Mouse (Mus musculus) erythroblast, embryonic 14.5 days (primary cell): ENCODE data around the gene Cbfa2t3.

Experiments used
- GATA1 ChIP-seq: IDR thresholded peaks from 2 replicates; pipeline ENCODE4 v1.6.1; 2012; ENCODE audit warnings: low read length, inconsistent platforms, mixed read lengths
- TAL1 ChIP-seq: IDR thresholded peaks from 3 replicates; pipeline ENCODE4 v1.6.1; 2012; ENCODE audit warnings: low read length, inconsistent platforms, mixed read lengths

DNA sequence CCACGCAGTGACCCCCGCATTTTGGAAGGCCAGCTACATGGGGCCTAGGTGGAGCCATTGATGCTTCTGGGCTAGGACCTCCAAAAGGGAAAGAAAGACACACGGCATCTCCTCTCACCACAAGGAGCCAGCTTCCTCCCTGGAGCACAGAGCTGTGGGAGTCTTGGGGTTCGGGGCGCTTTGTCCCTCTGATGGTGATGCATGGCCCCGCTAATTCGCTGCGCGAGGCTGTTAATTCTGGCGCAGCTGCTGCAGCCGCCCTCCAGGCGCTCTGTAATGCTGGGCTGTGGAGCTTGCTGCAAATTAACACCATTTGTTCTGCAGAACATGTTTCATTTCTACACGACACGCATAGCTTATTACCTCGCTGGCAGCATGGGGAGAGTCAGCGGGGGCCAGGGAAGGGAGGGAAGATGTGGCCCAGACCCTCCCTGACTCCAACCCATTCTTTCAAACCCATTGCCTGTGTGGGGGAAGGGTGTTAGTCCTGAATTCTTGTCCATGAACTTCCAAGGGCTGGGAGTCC is 46.9 kb upstream of the Cbfa2t3 start:
- TF ChIP-seq TAL1 (no peak), GATA1 (no peak)
